Mouse (Mus musculus): ENCODE results near the gene Rtn4rl2. TPM values are rescaled to one million over a fixed set of nuclear protein-coding genes. Genes with fewer than 3 reads are reported as not detected.

Gene Rtn4rl2
- total RNA-seq, 2 experiments from 2014 or later = 92.5 to 99.2 TPM

DNA sequence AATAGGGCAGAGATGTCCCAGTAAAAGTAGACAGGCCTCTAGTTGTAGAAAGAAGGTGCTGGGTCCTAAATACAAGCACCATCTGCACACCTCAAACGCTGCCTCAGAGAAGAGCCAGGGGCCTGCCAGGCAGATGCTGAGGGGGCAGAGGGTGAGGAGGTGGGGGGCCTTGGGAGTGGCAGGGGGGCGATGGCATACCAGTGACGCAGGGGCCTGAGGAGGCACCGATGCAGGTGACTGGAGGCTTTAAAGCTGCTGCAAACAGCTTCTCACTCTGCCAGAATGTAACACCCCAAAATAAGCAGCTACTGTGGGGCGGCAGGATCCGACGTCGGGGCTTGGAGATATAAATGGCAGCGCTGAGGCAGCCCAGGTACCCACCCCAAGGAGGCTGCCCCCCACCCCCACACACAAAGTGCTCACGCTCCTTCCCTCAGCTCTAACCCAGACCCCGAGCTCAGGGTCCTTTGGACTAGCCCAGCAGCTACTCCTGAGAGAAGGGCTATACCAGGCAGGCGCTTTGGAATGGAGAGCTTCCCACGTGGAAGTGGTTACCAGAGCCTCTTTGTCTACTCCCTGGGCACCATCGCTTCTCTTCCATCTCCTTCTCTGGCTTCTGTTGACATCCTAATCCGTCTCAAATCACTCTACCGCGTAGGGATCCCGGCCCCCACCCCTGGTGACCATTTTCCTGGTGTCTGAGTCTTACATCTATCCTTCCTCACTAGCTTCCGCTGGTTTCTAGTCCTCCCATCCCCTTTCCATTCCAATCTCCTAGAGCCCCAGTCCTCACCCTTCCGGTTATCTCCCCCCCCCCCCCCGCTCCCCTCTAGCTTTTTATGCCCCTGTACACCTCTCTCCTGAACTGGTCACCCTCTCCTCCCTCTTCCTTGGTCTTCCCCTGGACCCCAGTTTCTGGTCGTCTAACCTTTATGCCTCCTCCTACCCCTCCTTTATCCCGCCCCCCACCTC, 1.1 kb downstream of the Rtn4rl2 start:
- DNase-seq (ENCODE audit: low spot score in 2 of 2) = peak in 1 of 2 experiments; percentile 25

DNA sequence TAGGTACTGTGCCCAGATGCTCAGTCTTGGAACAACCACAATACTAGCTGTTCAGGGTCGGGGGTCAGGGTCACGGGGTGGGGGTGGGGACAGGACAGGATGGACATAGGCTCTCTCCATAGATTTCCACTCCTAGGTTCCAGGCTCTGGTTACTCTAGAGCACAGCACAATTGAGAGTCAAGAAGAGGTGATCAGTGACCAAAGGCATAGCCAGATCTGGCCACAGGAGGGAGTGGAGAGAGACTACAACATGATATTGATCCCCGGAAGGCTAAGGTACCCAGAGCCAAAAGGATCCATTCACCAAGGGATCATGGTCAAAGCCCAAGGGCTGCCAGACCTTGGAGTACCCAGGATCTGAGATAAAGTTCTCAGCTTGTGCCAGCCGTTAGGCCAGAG, 1.9 kb downstream of the Rtn4rl2 start:
- DNase-seq (ENCODE audit: low spot score in 2 of 2) = peak in 1 of 2 experiments; percentile 6

DNA sequence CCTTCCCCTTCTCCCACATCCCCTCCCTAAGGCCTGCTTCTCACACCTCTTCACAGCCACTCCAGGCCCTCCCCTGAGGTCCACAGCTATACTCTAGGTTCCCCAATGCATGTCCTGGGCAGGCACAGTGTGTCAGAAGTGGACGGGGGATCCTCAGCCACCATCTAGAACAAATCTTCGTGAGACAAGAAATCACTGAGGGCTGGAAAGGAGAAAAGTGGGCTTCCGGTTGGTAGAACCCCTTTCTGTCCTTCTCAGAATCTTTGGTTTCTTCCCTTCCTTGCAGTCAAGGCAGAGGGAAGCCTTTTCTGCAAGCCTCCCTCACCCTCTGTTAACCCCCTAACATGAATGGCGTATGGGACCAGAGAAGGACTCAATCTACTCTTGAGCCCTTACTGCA, 2.6 kb downstream of the Rtn4rl2 start:
- no peak for DNase-seq (ENCODE audit: low spot score in 2 of 2)

DNA sequence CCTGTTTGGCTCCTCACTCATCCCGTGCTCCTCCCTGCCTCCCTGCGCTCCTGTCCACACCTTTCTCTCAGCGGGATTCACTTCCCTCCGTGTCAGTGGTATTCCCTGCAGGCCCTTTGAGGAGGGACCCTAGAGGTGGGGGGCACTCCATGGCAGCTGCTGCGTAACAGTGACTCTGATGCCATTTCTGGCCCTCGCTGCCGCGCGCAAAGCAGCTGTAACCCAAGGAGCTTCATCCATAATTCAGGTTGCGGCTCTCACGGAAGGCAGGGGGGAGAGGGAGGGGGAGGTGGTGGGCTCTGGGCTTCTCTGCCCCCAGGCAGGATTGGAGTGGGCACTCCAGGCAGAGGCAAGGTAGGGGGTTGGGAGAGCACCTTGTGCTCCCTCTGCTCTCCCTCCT, 3.0 kb downstream of the Rtn4rl2 start:
- DNase-seq (ENCODE audit: low spot score in 2 of 2) = peak in 1 of 2 experiments; percentile 4

DNA sequence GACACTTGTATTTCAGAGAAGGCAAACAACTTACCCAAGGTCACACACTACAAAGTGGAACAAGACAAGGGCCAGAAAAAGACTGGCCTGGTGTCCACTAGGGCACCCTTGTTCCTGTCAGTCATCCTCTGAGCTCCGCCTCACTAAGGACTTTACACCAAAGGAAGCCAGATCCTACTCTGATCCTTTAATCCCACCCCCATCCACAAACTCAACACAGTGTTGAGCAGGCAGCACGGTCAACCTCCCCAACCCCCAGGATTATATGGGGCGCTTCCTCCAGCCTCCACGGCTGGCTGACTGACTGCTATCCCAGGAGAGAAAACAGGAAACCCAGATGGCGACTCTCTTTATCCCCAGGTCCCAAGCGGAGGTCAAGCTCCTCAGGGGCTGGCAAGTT, 3.4 kb downstream of the Rtn4rl2 start:
- DNase-seq (ENCODE audit: low spot score in 2 of 2) = peak in 1 of 2 experiments; percentile 3

DNA sequence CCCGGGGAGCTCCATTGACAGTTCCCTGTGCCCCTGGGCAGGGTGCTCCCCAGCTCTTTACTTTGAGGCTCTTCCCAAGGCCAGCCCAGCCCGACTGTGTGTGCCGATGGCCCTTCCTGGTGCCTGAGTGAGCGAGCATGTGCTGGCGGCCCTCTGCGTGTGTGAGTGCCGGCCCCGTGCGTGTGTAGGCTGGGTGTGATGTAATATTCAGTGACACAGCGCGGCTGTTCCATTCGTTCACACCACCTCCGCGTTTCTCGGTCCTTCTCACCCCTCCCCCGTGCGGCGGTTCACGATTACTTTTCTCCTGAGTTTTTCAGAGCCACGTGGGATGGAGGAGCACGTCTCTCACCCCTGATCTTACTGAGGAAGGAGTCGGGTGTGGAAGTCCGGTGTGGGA, 3.9 kb downstream of the Rtn4rl2 start:
- peak in 1 of 2 experiments; percentile 50 for DNase-seq (ENCODE audit: low spot score in 2 of 2)

DNA sequence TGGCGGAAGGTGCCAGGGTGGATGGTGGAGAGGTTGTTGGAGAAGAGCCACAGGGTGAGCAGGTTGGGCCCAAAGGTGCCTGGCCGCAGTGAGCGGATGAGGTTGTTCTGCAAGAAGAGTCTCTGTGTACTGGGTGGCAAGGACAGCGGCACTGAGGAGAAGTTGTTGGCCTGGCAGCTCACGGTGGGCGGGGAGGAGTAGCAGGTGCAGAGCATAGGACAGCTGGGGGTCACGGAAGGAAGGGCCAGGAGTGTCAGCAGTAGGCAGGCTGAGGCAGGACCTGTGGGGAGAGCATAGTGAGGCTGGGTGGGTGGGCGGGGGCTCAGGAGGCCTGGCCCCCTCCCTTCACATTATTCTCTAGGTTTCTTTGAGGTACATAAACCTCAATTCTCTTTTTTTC, 5.9 kb downstream of the Rtn4rl2 start:
- DNase-seq (ENCODE audit: low spot score in 2 of 2) = no peak

DNA sequence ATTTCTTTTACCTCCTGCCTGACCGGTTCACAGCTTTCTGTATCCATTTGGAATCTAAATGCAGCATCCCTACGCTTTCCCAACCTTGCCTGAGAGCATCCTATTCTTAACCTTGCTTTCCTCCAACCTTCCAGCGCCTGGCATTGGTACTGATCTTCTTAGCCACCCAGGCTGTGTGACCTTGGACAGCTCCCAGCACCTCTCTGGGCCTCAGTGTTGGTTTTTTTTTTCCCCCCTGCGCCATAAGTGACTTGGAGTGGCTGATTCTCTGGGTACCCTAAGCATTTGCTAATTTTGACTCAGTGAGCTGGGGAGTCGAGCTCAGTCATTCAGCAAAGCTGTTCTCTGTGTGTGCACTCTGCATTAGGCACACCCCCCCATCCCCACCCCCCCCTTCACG, 10.7 kb downstream of the Rtn4rl2 start:
- no peak for DNase-seq (ENCODE audit: low spot score in 2 of 2)

DNA sequence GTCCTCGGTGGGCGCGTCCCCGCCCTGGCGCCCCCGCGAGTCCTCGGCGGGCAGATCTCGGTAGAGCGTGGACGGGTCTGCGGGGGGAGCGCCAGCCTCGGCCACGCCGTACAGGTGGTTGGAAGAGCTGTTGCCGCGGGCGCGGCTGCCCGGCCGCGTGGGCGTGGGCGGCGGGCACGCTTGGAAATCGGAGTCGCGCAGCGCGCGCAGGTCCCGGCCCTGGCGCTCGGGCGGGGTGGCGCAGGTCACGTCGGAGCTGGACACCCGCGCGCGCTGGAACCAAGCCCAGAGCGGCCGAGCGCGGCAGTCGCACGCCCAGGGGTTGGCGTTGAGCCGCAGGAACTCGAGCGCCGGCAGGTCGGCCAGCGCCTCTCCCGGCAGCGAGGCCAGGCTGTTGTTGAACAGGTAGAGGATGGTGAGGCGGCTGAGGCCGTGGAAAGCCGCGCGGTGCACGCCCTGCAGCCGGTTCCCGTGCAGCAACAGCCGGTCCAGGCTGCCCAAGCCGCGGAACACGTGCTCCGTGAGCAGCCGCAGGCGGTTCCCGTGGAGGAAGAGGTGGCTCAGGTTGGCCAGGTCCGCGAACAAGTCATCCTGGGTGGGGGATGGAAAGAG, 14.3 kb downstream of the Rtn4rl2 start:
- DNase-seq (ENCODE audit: low spot score in 2 of 2) = no peak

DNA sequence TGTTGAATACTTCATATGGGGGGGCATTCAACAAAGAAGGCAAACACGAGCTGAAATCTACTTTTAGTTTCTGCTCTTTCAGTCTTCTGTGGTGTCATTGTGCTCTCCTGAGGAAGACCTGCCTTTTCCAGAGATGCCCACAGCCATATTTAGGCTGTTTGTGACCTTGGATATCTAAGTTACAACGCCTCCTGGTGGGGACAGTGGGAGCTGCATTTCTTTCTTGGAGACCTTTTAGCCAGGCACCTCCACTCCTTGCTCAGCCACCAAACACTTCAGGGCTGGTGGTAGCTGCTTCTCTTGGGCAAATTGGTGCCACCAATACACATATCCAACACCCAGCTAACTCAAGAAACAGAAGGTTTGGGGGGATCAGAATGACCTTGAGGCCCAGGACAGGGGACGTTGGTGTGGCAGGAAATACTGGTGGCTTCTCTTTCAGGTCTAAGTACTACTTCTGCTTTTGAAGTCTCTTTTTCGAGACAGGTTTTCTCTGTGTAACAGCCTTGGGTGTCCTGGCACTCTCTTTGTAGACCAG, 15.8 kb downstream of the Rtn4rl2 start:
- no peak for DNase-seq (ENCODE audit: low spot score in 2 of 2)

DNA sequence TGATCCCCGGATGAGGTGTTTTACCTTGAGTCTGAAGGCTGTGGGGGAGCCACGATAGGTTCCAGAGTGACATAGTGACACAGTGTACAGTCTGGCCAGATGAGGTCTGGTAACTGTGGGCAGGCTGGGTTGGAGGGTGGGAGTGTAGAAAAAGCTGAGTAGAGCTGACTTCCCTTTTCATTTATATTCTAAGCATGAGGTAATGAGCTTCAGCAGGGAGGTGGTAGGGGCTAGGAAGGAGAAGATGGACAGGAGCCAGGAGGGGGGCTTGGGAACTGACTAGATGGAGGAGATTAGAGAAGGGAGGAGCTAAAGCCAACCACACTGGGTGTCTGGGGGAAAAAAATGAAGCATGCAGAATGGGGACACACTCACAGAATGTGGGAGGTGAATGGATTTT, 17.5 kb downstream of the Rtn4rl2 start:
- DNase-seq (ENCODE audit: low spot score in 2 of 2) = no peak

DNA sequence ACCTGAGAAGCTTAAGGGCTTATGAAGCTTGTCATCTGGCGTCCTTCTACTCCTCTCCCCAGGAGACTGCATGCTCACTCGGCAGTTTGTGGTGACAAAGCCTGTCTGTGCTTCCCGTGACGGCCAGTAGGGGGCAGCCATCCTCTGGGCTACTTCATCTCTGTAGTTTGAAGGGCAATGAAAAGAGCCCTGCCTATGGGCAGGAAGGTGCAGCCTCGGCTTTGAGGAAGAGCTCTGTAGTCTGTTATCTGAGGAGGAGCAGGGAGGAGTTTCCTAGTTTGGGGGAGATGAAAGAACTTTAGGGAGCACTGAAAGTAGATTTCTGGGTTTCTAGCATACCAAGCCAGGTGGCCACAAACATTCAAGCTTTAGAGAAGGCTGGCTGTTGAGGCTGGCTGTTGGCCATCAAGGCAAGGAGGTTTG, 18.0 kb downstream of the Rtn4rl2 start:
- DNase-seq (ENCODE audit: low spot score in 2 of 2) = peak; percentile 75 to 87

DNA sequence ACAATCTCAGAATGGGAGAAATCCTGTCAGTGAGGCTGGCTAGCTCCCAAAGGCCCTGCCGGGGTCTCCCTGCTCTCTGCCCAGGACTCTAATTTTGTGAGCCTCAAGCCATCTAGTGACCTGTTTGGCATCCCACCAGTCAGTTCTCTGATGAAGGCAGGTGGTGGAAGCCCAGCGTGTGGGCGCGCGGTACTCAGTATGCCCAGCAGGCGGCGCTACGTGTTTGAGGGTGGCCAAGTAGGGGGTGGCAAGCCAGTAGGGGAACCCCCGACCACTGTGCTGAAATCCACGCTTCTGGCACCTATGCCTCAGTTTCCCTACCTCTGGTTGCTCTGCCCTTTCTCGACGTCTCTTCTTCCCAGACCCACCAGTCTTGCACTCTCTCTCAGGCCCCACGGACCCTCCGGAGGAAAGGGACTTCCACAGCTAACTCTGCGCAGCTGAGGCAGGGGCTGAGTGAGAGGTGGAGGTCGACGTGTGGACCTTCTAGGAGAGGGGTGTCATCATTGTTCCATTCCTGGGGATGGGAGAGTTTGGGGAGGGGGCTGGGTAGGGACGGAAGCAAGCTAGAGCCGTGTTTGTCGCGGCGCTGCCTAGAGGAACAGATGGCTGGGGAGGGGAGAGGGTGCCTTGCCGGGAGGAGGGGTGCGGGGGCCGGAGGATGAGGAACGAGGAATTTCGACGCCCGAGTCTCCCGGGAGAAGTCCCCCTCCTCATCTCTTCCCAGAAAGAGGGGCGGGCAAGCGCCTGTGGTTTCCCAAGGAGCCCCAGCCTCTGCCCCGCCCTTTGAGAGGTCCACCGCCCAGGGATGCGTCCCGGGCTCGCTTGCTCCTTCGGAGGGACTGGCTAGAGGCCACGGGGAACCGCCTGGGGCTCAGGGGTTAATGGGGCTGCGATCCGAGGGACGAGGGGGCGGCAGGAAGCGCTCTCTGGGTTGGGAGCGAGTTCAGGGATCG, 20.6 kb downstream of the Rtn4rl2 start:
- peak; percentile 77 to 85 for DNase-seq (ENCODE audit: low spot score in 2 of 2)

DNA sequence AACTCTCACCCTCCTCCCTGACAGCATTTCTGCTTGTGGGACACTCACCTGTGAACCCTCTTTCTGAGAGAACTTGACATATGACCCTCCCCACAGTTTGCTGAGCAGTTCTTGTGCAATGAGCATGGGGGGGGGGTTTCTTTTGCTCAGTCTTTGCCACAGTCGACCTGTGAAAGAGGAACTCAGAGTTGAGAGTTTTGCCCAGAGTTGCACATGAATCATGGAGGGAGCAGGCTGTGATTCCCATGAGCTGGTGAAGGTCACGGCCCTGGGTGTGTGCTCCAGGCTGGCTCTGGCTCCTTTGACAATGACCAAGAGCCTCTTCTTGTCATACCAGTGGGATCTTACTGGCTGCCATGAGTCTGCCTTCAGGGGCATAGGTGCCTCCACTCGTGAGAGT, 24.3 kb downstream of the Rtn4rl2 start:
- DNase-seq (ENCODE audit: low spot score in 2 of 2) = no peak

DNA sequence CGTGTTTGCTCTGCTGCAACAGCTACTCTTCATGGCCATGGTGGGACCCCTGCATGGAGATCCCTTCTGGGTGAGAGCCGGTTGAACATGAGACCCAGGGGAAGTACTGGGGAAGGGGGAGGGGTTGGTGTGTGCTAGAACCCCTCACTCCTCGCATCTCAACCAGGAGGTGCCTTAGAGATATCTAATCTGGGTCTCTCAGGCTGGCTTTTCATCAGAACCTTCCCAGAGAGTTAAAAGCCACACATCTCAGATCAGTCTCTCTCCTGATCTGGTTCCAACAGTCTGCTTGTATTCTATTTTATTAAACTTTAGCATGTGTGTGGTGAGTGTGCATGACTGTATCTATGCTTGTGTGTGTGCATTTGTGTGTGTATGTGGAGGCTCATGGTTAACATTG, 25.1 kb downstream of the Rtn4rl2 start:
- DNase-seq (ENCODE audit: low spot score in 2 of 2) = no peak

DNA sequence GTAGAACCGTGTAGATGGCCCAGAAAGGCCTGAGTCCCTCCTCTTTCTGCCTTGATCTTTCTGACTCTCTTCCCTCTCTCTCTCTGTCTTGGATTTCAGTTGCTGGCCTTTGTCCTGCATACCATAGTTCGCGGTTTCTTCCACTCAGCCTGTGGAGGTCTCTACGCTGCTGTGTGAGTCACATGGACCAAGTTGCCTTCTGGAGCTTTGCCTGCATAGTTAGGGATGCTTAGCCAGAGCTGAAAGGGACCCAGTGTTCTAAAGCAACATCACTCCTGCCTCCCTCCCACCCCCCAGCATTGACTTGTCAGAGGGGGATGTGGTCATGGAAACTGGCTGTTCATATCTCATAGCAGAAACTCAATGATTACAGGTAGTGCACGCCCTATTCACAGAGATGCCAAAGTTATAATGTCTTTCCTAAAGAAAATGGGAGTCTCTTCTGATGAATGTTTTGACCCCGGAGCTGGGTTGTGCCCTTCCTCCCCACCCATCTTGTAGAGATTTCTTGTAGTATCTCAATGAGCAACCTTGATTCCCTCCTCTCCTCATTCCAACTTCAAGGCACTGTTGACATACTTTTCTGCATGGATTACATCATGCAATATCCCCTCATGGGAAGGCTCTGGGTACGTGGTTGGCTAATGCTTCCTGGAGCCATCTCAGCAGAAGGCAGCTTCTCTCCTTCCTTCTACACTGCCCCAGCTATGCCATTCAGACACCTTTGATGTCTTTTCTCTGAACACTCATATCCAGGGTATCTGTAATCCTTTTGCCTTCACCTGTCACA, 26.3 kb downstream of the Rtn4rl2 start:
- DNase-seq (ENCODE audit: low spot score in 2 of 2) = no peak

DNA sequence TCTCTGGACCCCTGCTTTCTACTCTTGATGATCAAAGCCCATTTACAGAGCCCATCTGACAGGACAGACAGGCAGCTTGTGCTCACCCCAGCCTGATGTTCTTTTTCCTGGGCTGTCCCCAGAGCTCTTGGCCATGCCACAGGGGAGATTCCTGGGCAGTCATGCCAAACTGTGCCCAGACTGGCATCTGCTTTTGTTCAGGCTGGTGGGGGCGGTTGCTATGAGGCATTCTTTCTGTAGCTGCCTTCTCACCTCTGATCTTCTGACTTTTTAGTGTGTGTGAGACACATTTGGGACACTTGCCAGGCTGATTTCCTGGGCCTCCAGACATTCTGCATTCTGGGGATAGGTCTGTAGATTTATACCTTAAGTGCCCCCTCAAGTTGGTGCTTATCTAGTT, 28.0 kb downstream of the Rtn4rl2 start:
- no peak for DNase-seq (ENCODE audit: low spot score in 2 of 2)

DNA sequence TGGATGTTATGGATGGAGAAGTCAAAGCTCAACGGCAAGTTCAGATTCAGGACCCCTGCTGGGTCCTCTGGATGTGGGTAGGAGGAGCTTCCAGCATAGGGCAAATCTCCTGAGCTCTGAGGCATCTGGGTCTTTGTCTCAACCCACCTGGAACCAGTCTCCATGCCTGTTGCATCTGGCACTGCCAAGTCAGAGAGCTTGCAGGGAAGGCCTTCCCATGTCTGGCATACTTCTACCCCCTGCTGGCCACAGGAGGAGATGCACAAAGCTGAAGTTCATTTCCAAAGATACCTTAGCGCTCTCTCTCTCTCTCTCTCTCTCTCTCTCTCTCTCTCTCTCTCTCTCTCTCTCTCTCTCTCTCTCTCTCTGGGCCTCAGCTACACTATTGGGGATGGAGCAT, 30.8 kb downstream of the Rtn4rl2 start:
- no peak for DNase-seq (ENCODE audit: low spot score in 2 of 2)

DNA sequence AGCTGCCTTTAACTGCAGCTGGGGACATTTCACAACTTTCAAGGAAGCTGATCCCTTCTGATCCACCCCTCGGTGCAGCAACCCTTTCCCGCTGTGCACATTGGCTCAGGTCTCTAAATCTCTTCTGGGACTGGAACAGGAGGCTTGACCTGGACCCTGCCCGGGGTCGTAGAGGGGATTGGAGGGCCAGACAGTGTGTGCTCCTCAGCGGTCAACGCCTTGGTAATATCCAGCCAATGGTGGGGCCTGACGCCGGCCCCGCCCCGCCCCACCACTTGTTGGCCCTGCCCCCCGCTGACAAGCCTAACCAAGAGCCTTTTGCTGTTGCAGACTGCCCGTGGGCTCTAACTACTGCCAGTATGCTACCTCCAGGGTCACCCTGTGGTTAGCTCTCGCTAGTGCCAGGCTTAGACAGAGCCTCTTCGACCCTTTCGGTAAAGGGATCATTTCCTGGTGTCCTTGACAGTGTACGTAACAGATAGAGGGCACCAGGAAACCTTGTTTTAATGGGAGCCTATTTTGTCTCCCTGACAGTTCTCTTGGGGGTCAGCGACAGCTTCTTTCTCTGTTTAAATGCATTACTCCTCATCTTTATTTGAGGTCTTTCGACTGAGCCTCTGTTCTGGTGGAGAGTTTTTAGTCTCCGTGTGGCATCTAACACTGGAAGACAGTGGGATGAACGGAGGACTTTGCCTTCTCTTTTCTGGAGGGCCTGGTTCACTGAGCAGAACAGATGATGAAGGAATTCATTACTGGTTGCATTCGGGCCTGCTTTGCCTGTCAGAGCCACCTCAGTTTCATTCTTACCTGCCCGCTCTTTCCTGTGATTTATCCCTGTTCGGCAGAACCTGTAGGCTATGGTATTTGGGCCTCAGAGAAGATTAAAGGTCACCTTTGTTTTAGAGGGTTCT, 35.1 kb downstream of the Rtn4rl2 start:
- DNase-seq (ENCODE audit: low spot score in 2 of 2) = no peak

All from layer of hippocampus, postnatal 14 days (tissue).